Mouse (Mus musculus) forebrain, embryonic 11.5 days (tissue): ENCODE results near the gene Pcx. TPM values are rescaled to one million over a fixed set of nuclear protein-coding genes. Genes with fewer than 3 reads are reported as not detected.

Experiments
- ATAC-seq: fragments of 200-750 bp; cut with Nextera tagmentation; replicated peaks from 2 replicates; pipeline ENCODE4 v1.8.0; 2017; ENCODE audit warnings: moderate TSS enrichment; ENCODE audit not compliant: low FRiP score
- DNase-seq: peaks from one replicate; pipeline ENCODE4 v3.0.0-alpha.2; 2017; ENCODE audit warnings: low spot score
- H3K27ac ChIP-seq: fragments of 300-500 bp; sonication (generic); 2 replicates; pipeline ENCODE4 v1.5.1; 2014; ENCODE audit warnings: low read depth, low read length
- H3K27me3 ChIP-seq: fragments of 300-500 bp; sonication (generic); 2 replicates; pipeline ENCODE4 v1.6.1; 2014; ENCODE audit warnings: mild to moderate bottlenecking, low read length, mixed read lengths; ENCODE audit not compliant: control insufficient read depth, insufficient read depth
- H3K36me3 ChIP-seq: fragments of 300-500 bp; sonication (generic); 2 replicates; pipeline ENCODE4 v1.6.1; 2014; ENCODE audit warnings: mild to moderate bottlenecking, low read length, moderate library complexity, mixed read lengths; ENCODE audit not compliant: control insufficient read depth, insufficient read depth
- H3K4me1 ChIP-seq: fragments of 300-500 bp; sonication (generic); replicated peaks from 2 replicates; pipeline ENCODE4 v1.6.1; 2014; ENCODE audit warnings: low read length, mixed read lengths; ENCODE audit not compliant: control insufficient read depth, insufficient read depth
- H3K4me2 ChIP-seq: fragments of 300-500 bp; sonication (generic); 2 replicates; pipeline ENCODE4 v1.6.1; 2014; ENCODE audit warnings: low read depth, mild to moderate bottlenecking, low read length, moderate library complexity, mixed read lengths; ENCODE audit not compliant: severe bottlenecking
- H3K4me3 ChIP-seq: fragments of 300-500 bp; sonication (generic); 2 replicates; pipeline ENCODE4 v1.5.1; 2014; ENCODE audit warnings: low read depth, low read length
- H3K9ac ChIP-seq: fragments of 300-500 bp; sonication (generic); 2 replicates; pipeline ENCODE4 v1.6.1; 2014; ENCODE audit warnings: low read length
- H3K9me3 ChIP-seq: fragments of 300-500 bp; sonication (generic); 2 replicates; pipeline ENCODE4 v1.6.1; 2016; ENCODE audit warnings: low read length, mixed read lengths; ENCODE audit not compliant: control insufficient read depth
- WGBS: fragments of 180-500 bp; shearing (Covaris S2); extraction: QIAGEN DNeasy Blood & Tissue Kit; methylation state at CpG from one replicate; pipeline ENCODE4 v1.1.7; 2014; 5-methylcytosine and 5-hydroxymethylcytosine counted together
- polyA plus RNA-seq: library from polyadenylated mRNA; unstranded; fragments of >200 nt; fragmentation: Nextera tagmentation; extraction: Ambion mirVana; gene quantifications from 2 replicates; pipeline ENCODE4 v1.2.1, GENCODE M21; 2014

The Pcx gene
- polyA plus RNA-seq, 1 experiment from 2014 or later: 18.5 TPM

GRCm38 (mm10) chr19:4477345-4478189 lies 32.7 kb upstream of the Pcx start, which contains the start of gene Syt12:
Syt12 (minus strand) TSS chr19:4477447.
- 30% methylated on average over 21 of the region's 21 CpGs for WGBS
- H3K4me3 ChIP-seq: peak within 1 kb of the TSS; percentile 36
- no peak within 1 kb of the TSS for H3K27ac ChIP-seq
- peak within 1 kb of the TSS; percentile 75 for H3K4me2 ChIP-seq
- H3K9ac ChIP-seq: peak within 1 kb of the TSS; percentile 41
- no peaks in the 10 kb centered on the region for H3K36me3 ChIP-seq
- no peaks in the 10 kb centered on the region for H3K9me3 ChIP-seq
- DNase-seq: no peak
- ATAC-seq: no peak
- peaks cover 5% of the 10 kb centered on the region; the same call in 1 of the 2 replicates for H3K4me1 ChIP-seq
- H3K27me3 ChIP-seq: peaks cover 30% of the 10 kb centered on the region

GRCm38 (mm10) chr19:4478190-4478516 lies 32.1 kb upstream of the Pcx start:
- no peak for ATAC-seq
- 37% methylated on average over 1 of the region's 1 CpGs for WGBS
- no peak for DNase-seq

GRCm38 (mm10) chr19:4480041-4480440 lies 30.2 kb upstream of the Pcx start:
- Histone ChIP-seq H3K27ac (no peak overlapping the region), H3K27me3 (peaks cover 27% of the 10 kb centered on the region), H3K4me2 (no peak overlapping the region), H3K9me3 (no peaks in the 10 kb centered on the region), H3K4me1 (peaks cover 5% of the 10 kb centered on the region; the same call in 1 of the 2 replicates), H3K9ac (no peak overlapping the region), H3K4me3 (no peak overlapping the region), H3K36me3 (no peaks in the 10 kb centered on the region)
- DNase-seq: no peak
- 94% methylated on average over 2 of the region's 2 CpGs for WGBS
- no peak for ATAC-seq

More at GRCm38 (mm10) chr19:4478190-4478516, 32.1 kb upstream of the Pcx start:
- H3K9ac ChIP-seq: no peak overlapping the region
- H3K9me3 ChIP-seq: no peaks in the 10 kb centered on the region
- H3K4me1 ChIP-seq: peaks cover 5% of the 10 kb centered on the region; the same call in 1 of the 2 replicates
- no peak overlapping the region for H3K4me2 ChIP-seq
- peaks cover 30% of the 10 kb centered on the region for H3K27me3 ChIP-seq
- no peaks in the 10 kb centered on the region for H3K36me3 ChIP-seq
- no peak overlapping the region for H3K4me3 ChIP-seq
- H3K27ac ChIP-seq: no peak overlapping the region

- Histone ChIP-seq H3K9me3 (no peaks in the 10 kb centered on the region), H3K4me3 (no peak overlapping the region), H3K9ac (no peak overlapping the region), H3K4me2 (no peak overlapping the region), H3K27me3 (peaks cover 16% of the 10 kb centered on the region), H3K4me1 (peaks cover 4% of the 10 kb centered on the region; the same call in 1 of the 2 replicates), H3K36me3 (no peaks in the 10 kb centered on the region), H3K27ac (no peak overlapping the region)
- WGBS: 68% methylated on average over 4 of the region's 4 CpGs
- DNase-seq (no peak), ATAC-seq (no peak)
Observed at GRCm38 (mm10) chr19:4481326-4481725, 28.9 kb upstream of the Pcx start.

- no peak overlapping the region for H3K4me2 ChIP-seq
- no peak overlapping the region for H3K9ac ChIP-seq
- H3K27ac ChIP-seq: no peak overlapping the region
- no peaks in the 10 kb centered on the region for H3K36me3 ChIP-seq
- no peak overlapping the region for H3K4me3 ChIP-seq
- H3K27me3 ChIP-seq: peaks cover 7% of the 10 kb centered on the region; the same call in 1 of the 2 replicates
- no peaks in the 10 kb centered on the region for H3K9me3 ChIP-seq
- 95% methylated on average over 3 of the region's 3 CpGs for WGBS
- DNase-seq (no peak), ATAC-seq (no peak)
- H3K4me1 ChIP-seq: no peaks in the 10 kb centered on the region
Observed at GRCm38 (mm10) chr19:4482111-4482859, 28.0 kb upstream of the Pcx start.

GRCm38 (mm10) chr19:4485006-4485405 lies 25.3 kb upstream of the Pcx start:
- Histone ChIP-seq H3K4me2 (no peak overlapping the region), H3K27ac (no peak overlapping the region), H3K9me3 (no peaks in the 10 kb centered on the region), H3K36me3 (no peaks in the 10 kb centered on the region), H3K4me3 (no peak overlapping the region), H3K27me3 (no peaks in the 10 kb centered on the region), H3K9ac (no peak overlapping the region), H3K4me1 (no peaks in the 10 kb centered on the region)
- DNase-seq: no peak
- 59% methylated on average over 5 of the region's 5 CpGs for WGBS
- no peak for ATAC-seq

GRCm38 (mm10) chr19:4487877-4488276 lies 22.4 kb upstream of the Pcx start:
- no peaks in the 10 kb centered on the region for H3K4me1 ChIP-seq
- H3K27ac ChIP-seq: no peak overlapping the region
- 88% methylated on average over 2 of the region's 2 CpGs for WGBS
- no peaks in the 10 kb centered on the region for H3K9me3 ChIP-seq
- no peak overlapping the region for H3K4me3 ChIP-seq
- no peak for DNase-seq
- H3K27me3 ChIP-seq: no peaks in the 10 kb centered on the region
- H3K9ac ChIP-seq: no peak overlapping the region
- ATAC-seq: no peak
- H3K4me2 ChIP-seq: no peak overlapping the region
- no peaks in the 10 kb centered on the region for H3K36me3 ChIP-seq

- H3K27ac ChIP-seq: no peak overlapping the region
- no peak for DNase-seq
- no peak for ATAC-seq
- H3K36me3 ChIP-seq: no peaks in the 10 kb centered on the region
- H3K9me3 ChIP-seq: no peaks in the 10 kb centered on the region
- H3K9ac ChIP-seq: no peak overlapping the region
- H3K4me1 ChIP-seq: no peaks in the 10 kb centered on the region
- H3K4me3 ChIP-seq: no peak overlapping the region
- H3K4me2 ChIP-seq: no peak overlapping the region
- no peaks in the 10 kb centered on the region for H3K27me3 ChIP-seq
- WGBS: 80% methylated on average over 10 of the region's 10 CpGs
Observed at GRCm38 (mm10) chr19:4491080-4491695, 19.1 kb upstream of the Pcx start.
